Mouse (Mus musculus) kidney, postnatal 14 days (tissue): ENCODE measurements at regions not wholly inside any gene's neighbourhood (a gene's known extent, or its start where the extent isn't known, plus 50 kb on each side); places are given as distances from the start of the nearest gene placed in this dataset.

Experiments used
- DNase-seq: peaks from one replicate; pipeline ENCODE4 v3.0.0; 2022; ENCODE audit warnings: mixed read lengths

DNA sequence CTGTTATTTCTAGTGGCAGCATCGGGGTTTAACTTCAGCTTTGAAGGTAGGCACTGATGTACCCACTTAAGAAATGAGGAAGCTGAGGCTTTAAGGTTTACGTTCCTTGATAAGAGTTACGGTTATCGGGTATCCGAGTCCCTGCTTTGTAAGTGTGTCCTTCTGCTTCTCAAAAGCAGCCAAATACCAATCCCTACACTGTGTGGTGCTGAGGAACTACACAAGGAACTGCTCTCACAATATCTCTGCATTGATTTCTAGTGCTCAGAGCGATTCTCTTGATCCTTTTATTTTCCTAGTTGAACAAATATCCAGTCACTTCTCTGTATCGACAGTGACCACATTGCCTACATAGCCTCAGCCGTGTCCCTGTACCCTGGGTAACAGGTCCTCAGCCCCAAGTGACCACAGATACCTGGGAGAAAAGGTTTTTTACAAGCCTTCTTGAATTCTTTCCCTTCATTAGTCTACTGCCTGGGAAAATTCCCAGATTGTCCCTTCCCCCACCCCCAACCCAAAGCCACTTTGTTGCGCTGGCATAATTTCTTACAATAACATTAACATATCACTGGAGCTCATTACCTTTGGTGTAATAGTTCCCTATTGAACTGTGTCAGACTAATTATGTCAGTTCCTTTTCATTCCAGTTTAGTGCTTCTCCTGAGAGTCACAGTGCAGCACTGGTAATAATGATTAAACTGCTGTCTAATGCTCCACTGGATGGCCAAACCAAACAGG lies 184.0 kb upstream of the Nlrp1b start:
- no peak for DNase-seq

DNA sequence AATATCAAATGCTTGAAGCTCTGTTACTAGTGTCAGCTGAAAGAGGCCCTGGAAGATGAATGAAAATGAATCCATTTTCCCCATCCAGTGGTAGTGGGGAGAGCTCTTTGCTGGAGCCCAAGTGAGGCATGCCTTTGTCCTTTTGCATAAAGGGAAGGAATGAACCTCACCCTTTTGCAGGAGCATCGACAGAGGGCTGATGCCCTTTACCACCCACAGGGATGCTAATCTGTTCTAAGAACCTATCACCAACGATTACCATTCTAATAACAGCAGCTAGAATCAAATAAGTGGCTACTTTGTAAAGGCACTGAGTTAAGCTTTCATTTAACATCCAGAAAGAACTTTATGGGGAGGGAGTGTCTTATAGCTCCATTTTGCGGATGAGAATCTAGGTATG lies 184.9 kb upstream of the Nlrp1b start:
- DNase-seq, result no peak

DNA sequence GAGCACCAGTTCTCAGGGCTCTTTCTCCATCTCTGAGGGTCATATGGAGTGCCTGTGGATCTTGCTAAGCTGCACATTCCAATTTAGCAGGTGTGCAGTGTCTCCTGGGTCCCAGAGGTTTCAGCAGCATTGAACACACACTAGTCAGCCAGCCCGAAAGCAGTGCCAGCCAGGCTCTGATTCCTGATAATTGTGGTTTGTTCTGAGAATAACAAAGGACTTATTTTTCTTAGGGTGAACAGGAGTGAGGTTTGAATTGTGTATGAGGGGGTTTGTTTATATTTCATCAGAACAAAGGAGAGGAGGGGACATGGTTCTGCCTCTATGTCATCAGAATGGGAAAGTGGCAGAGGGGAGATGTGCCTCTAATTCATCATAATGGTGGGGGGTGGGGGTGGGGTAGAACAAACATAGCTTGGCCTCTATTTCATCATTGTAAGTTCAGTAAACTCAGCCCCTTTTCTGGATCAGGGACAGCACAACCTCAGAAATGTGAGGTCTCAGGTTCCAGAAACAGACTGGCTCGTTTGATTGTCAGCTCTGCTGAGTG lies 191.8 kb upstream of the Nlrp1b start:
- DNase-seq, result no peak

DNA sequence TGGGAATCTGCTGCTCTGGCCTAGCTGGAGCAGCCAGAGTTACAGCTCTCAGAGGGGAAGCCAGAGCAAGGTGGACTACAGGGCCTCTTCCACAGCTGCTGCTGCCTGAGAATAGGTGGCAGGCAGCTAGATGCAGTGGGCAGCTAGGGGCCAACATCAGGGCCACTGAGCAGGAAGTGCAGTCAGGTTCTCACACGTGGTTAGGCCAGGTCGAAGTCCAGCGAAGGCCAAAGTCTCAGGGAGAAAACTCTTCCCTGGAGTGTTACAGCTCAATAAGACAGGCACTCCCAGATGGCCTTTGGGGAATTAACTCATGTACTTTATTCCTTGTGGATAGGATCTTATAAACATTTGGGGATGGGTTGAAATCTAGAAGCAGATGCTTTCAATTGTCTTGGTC lies 192.7 kb upstream of the Nlrp1b start:
- peak; percentile 27 for DNase-seq

DNA sequence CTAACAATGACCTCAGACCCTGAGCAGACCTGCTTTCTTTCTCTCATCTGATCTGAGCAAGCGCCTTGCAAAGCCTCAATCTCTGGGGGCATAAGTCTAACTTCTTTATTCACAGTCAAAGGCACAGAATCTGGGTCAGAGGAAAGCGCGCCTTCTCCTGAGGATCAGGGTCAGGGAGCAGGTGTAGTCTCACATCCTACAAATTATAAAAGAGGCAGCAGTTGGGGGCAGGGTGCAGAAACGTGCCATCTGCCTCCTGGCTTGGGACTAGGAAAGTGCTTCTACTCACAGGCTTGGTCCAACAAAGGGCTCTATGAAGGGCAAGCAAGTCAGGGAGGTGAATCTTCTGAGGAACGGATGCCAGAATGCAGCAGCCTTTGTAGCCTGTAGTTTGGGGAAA lies 194.3 kb upstream of the Nlrp1b start:
- no peak for DNase-seq

DNA sequence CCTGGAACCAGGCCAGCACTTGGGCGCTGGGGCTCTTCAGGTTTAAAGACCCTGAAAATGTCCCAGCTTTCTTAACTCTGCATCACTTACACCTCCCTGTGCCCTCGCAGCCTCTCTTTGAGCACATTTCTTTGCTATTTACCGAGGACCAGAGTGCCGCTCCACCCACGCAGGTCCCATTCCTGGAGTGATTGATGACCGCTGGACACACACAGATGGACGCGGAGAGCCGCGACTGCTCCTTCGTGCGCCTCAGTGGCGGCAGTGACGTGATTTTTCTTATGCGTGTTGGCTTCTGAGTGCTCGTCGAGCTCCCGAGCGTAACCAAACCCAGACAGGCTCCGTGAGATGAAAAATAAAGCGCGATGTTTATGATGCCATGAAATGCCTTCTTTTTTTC lies 199.2 kb upstream of the Nlrp1b start:
- DNase-seq, result no peak

DNA sequence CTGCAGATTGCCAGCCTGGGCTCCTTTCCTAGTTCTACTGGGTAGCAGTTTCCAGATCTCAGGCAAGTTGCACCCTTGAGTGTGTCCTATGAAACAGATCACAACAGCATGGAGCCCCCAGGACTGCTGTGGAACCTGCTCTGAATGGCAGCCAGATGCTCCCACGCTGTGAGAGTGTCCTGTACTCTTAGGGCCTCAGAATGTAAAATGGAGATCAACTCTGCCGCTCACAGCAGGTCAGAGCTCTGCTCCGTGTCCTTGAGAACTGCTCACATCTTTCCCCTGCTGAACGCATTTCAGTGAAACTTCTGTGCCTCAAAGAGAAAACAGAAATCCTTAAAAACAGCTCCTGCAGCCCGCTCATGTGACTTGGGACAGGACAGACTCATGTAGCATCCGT lies 203.7 kb upstream of the Nlrp1b start:
- no peak for DNase-seq

DNA sequence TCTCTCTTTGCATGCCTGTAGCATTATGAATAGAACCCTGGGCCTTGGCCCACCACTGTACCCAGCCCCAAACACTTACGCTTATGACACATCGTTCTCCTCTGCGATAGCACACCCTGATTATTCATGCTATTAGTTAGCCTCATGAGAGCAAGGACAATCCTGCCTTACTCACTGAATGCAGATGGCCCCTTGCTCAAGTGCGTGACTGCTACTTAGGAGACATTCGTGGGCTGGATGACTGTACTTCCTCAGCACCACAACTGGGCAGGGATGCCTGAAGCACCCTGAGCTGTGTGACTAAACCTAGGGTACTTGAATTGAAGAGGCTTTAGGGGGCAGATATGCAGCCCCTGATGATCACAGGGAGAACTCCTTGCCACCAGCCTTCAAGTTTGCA lies 204.4 kb upstream of the Nlrp1b start:
- no peak for DNase-seq

DNA sequence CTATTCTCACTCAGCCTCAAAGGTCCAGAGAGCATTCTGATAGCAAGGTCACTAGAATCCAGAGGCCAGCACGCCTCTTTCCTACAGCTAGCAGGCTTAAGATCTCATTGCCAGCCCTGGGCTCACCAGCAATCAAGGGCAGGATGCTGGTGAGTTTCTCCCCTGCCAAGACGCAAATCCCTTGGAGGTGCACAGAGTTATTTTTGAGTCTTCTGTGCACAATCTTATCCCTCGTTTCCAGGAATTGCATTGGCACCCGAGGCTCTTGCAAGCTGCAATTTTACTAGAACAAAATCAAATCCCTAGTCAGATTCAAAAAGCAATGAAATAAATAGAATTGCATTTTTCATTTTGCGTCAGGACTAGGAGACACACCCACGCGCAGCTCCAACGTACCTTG lies 205.2 kb upstream of the Nlrp1b start:
- DNase-seq, result no peak

DNA sequence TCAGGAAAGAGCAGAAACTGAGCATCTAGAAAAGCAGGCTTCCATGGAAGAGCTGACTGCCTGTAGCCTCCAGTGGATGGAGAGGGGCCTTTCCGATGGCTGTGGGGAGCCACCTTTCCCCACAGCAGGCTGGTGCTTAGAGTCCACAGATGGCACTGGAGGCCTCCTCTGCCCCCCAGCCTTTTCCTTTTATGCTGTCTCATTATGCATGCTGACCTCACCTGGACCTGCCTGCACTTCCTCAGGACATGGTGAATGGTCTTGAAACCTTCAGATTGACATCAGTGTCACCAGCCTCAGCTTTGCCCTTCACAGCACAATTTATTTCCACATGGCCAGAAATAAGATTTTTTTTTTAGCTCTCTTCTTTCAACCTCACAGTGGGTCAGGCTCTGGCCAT lies 205.8 kb upstream of the Nlrp1b start:
- DNase-seq, result no peak

DNA sequence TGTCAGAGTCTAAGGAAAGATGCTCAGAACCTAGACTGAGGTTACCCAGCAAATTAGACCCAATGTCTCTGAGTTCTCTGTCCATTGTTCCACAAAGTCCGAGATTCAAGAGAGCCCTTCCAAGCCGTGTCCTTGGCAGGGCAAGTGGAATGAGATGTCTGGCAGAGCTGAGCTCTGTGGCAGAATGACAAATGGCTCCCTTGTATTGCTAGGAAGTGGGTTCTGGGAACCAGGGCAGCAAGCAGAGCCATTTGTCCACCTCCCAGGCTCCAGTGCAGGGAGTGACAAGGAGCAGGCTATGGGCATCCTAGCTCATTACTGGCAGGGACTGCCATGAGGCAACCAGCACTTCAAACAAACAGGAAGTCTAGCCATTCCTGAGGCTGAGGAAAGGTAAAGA lies 206.3 kb upstream of the Nlrp1b start:
- no peak for DNase-seq

DNA sequence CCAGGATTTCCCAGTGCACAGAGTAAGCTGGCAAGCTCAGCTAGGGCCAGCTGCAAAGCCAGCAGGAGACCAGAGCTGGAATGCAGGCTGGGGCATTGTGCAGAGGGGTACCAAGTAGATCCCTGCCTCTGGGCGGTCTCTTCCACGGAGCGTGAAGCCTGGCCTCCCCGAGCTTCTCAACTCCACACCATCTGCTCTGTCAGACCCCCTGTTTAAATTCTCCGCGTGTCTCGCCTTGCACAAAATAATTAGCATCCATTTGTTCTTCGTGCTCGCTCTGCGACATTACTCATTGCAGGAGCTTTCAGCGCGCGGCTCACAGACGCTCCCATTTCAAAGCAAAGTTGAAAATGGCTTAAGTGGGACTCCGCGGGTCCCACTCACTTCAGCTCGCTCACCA lies 209.3 kb upstream of the Nlrp1b start:
- DNase-seq, result no peak

DNA sequence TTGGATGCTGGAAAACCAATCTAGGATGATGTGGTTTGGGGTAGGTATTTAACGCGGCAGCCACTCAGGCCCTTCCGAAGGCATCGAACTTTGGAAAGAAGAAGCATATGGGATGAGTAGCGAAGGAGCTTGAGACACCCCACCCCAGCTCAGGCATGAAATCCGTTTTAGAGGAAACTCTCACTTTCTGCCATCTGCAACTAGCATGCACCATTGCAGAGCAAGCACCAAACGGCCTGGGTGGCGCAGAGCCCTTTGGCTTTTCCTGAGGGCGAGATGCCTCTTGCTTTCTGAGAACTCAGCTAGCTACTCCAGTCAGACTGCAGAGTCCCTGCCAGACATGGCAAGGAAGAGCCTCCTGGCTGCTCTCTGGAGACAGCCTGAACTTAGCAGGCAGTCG lies 209.9 kb upstream of the Nlrp1b start:
- DNase-seq, result no peak

DNA sequence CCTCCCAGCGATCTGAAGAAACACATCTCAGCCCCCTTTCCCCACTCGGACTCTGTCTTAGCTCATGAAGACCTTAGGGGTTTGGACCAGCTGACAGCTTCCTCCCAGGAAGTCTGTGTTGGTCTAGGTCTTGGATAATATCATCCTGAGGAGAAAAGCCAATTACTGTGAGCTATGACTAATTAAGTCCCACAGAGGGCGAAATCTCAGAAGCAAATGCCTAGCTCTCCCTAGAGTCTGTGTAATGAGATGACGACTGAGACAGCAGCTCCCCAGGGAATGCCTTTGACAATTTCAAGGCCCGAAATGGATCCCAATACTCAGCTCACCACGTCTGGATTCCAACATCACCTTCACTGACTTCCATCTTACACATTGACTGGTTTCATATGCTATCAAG lies 213.5 kb upstream of the Nlrp1b start:
- DNase-seq, result no peak

DNA sequence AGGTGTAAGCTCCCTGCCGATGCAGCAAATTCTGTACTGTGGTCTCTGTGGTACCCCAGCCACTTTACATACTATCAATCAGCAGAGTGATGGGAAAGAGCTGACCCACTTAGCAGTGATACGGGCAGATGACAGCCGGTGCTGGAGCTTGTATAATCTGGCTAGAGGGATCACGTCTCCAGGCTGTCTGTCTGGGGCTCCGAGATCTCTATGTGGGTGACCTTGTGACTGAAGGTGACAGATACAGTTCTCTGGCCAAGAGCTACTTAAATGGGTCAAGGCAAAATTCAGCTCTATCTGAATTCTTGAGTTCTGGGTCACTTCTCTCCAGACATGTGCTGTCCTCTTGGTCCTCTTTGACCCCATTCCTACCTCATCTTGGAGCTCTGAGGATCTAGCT lies 216.1 kb upstream of the Nlrp1b start:
- no peak for DNase-seq

DNA sequence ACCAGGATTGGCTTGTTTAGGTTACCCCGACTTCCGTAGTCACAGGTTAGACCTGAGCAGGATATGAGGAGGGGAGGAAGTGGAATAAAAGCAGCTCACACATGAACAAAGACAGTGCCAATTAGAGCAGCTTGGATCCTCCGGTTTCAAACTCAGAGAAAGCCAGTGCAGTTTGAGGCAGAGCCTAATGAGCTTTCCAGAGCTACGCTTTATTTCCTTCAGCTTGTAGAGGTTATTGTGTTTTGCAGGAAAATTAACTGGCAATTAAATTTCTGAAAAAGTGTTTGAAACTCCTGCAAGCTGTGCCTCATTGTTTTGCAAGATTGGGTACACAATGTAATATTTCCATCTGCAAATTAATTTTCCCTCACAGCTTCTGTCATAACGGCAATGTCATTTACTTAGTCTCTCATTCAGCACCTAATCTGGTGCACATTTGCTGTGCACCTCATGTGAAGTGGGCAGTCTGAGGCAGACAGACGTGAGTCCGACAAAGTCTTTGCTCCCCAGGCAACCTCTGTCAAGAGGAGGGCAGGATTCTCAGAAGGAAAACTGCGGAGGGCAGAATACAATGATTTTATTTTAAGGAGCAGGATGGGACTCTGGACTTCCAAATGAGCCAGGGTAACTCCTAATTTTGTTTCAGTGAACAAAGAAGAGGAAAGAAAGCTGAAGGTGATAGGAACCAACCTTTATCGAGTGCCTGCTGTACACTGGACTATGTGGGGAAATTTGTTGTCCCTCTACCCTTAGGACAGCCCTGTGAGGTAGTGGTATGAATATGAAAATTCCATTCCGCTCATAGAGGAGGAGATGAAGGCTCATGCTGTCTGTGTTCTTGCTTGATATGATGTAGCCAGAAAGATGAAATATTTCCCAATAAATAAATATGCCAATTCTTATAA lies 217.6 kb upstream of the Nlrp1b start:
- DNase-seq, result no peak

DNA sequence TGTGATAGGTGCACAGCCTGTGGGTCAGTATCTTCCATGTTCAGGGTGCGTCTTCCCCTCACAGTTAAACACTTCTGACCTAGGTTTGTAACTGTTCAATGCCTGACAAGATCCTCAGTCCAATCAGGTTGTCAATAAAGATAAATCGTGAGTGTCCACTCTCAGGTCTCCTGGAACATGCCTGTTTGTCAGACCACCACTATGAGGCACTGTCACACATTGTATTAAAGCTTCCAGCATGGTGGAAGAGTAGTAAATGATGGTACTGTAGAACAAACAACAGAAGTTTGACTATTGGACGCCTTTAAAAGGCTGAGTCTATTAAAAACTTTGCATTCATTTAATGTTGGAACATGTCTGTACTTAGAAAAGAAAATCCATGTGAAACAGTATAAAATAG lies 249.6 kb upstream of the Nlrp1b start:
- DNase-seq, result no peak

DNA sequence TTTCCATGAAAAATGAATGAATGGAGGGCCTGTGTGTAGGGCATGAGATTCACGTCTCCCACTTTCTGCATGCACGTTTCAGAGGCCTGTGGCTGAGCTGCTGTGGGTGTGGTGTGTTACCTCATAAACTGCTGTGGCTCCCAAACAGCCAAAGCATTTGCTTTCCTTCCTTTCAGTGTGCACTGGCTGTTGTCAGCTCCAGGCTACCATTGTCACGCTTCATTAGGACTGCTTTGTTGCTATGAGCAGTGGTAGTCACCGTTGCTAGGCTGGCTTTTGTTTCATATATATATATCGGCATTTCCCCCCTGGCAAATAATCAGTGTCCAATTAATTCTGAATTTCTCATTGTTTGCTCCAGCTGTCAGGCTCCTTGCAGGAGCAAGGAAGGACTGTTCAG lies 251.9 kb upstream of the Wscd1 start:
- no peak for DNase-seq

DNA sequence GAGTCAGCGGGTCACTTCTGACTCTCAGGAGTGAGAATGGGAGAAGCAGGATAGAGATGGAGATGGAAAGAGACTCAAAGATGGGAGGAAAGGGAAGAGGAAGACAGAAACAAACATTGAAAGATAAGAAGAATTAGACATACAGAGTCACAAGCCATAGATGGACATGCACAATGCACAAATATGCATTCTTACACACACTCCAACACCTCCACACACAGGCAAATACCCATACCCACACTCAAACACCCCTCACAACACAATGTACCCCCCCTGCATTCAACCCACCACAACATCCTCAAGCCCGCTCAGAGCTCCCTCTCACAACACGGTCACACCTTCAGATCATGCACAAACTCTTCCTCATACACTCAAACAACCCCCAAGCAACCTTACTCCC lies 251.4 kb upstream of the Wscd1 start:
- DNase-seq, result no peak

DNA sequence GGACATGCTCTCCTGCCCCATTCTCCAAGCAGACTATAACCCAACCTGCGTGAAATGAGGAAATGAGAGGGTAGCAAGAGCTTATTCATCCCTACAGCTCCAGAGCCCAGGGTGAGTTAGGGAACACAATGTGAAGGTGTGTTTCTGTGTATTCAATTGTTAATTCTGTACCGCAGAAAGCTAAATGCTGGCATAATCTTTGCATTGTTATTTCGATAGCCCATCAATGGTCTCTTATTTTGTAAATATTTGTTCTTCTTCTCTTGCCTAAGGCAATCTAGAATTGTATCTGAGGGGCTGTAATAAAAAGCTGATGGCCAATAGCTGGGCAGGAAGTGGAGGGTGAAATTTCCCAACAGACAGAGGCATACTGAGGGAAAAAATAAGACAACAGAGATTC lies 247.6 kb upstream of the Wscd1 start:
- no peak for DNase-seq

DNA sequence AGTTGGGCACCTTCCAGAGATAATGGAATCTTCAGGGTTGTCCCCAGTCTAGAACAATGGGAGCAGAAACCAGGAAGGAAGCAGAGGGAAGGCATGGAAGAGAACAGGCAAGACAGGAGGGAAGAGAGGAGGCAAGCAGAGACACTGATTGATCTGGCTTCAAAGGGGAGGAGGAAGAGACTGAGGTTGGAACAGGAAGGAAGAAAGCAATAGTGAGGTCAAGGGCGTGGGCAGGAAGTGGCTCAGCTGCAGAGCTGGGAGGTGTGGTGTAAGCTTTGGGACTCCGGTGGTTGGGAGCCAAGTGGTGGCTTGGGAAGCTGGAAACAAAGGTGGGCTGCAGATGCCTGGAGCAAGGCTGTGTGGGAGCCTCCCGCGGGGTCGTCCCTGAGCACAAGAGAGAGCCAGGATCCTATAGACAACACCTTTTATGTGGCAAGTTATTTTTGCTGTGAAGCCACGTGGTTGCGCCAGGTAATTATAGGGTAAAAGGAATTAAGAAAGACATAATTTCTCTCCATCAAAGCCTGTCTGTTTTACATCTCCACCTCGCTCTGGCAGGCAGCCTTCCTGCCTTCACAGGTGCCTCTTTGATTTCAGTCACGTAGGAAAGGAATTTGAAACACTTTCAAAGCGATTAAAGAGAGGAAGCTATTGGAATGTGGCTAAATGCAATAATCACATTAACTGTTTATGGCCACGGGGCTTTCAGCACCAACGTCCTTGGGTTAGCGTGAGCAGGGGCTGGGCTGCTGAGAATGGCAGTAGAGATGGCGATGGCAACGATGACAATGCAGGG lies 237.3 kb upstream of the Wscd1 start:
- DNase-seq, result peak; percentile 48

DNA sequence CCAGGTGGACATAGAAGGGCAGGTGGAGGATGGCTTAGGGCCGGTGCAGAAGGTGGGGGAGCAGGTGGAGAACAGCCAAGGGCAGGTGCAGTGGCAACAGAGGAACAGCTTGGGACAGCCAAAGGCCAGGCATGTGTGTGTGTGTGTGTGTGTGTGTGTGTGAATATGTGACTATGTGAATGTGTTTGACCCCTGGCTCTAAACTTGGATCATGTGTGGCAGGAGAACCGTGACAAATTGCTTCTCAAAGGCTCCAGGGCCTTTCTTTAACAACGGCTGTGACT lies 236.7 kb upstream of the Wscd1 start:
- DNase-seq, result no peak

DNA sequence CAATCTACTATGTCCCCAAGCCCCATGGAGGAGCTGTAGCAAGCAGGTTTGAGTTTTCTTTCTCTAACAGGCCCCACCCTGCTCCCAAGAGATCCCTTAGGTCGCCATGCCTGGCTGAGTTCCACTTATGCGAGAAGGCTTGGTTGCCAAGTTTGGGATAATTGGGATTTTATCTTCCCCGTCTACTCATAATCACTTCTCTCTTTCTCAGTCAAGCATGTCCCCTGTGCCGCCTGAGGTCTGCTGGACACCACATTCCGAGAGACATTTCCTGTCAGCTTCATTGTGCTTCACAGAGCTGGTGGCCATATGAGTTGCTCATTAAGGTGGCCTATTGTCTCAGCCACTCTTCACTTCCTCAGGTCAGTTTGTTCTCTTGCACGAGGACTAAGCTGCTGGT lies 234.5 kb upstream of the Wscd1 start:
- peak; percentile 48 for DNase-seq

DNA sequence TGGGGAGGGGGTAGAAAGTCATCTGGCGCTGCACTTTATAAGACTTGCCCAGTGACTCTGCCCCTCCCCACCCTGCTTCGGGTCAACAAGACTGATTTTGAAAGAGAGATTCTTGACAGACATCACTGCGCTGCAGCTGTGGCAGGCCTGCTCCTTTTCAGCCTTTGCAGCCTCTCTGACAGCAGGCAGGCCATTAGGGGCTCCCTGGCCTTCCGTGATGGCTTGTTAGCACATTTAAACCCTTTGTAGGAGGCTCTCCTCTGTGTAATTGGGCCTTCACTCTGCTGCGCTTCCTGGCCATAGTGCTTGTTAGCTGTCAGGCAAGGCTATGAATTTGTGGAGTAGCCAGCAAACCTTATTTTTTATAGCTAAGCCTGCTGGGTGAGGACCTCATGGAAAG lies 232.3 kb upstream of the Wscd1 start:
- no peak for DNase-seq
